Mouse (Mus musculus) neural tube, embryonic 15.5 days (tissue): ENCODE data around the gene Gm20479. TPM values are rescaled to one million over a fixed set of nuclear protein-coding genes. Genes with fewer than 3 reads are reported as not detected.

ENCODE experiments used
- ATAC-seq: fragments of 200-750 bp; cut with Nextera tagmentation; 2 replicates; pipeline ENCODE4 v1.8.0; 2017; ENCODE audit warnings: mild to moderate bottlenecking, moderate TSS enrichment, moderate library complexity; ENCODE audit not compliant: low FRiP score
- H3K27ac ChIP-seq: fragments of 300-500 bp; sonication (generic); replicated peaks from 2 replicates; pipeline ENCODE4 v1.5.1; 2015; ENCODE audit warnings: mild to moderate bottlenecking, inconsistent platforms
- H3K27me3 ChIP-seq: fragments of 300-500 bp; sonication (generic); replicated peaks from 2 replicates; pipeline ENCODE4 v1.6.1; 2015; ENCODE audit warnings: inconsistent platforms
- H3K36me3 ChIP-seq: fragments of 300-500 bp; sonication (generic); 2 replicates; pipeline ENCODE4 v1.6.1; 2015; ENCODE audit warnings: inconsistent platforms
- H3K4me1 ChIP-seq: fragments of 300-500 bp; sonication (generic); 2 replicates; pipeline ENCODE4 v1.6.1; 2015; ENCODE audit warnings: inconsistent platforms
- H3K4me2 ChIP-seq: fragments of 300-500 bp; sonication (generic); 2 replicates; pipeline ENCODE4 v1.6.1; 2015; ENCODE audit warnings: inconsistent platforms, mild to moderate bottlenecking, moderate library complexity
- H3K4me3 ChIP-seq: fragments of 300-500 bp; sonication (generic); replicated peaks from 2 replicates; pipeline ENCODE4 v1.5.1; 2015; ENCODE audit warnings: mild to moderate bottlenecking, inconsistent platforms
- H3K9ac ChIP-seq: fragments of 300-500 bp; sonication (generic); replicated peaks from 2 replicates; pipeline ENCODE4 v1.6.1; 2015; ENCODE audit warnings: mild to moderate bottlenecking, inconsistent platforms
- H3K9me3 ChIP-seq: fragments of 300-500 bp; sonication (generic); replicated peaks from 2 replicates; pipeline ENCODE4 v1.6.1; 2016; ENCODE audit warnings: inconsistent platforms
- WGBS: fragments of 180-500 bp; shearing (Covaris S2); methylation state at CpG from one replicate; pipeline ENCODE4 v1.1.7; 2015; ENCODE audit warnings: mixed read lengths; 5-methylcytosine and 5-hydroxymethylcytosine counted together
- polyA plus RNA-seq: library from polyadenylated mRNA; unstranded; fragments of >200 nt; fragmentation: Nextera tagmentation; extraction: Ambion mirVana; gene quantifications from 2 replicates; pipeline ENCODE4 v1.2.1, GENCODE M21; 2015

Gene Gm20479
- polyA plus RNA-seq, 1 experiment from 2014 or later: not detected

DNA sequence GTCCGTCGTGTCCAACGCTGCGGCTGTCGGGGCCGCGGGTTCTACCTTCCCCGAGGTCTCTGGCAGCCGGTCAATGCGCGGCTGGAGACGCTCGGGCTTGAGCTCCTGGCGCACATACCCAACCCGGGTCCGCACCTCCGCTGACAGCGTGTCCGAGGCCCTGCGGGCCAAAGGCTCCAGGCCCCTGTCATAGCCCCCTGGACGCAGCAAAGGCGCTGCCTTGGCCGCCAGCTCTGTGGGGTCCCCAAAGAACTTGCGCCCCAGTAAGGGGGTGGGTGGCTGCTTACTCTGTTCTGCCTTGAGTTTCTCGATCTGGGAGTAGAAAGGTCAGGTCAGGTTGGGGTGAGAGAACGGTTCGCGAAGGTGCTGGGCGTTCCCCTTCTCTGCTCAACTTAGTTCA lies 7.2 kb upstream of the Gm20479 start:
- H3K36me3 ChIP-seq: peaks cover 22% of the 10 kb centered on the region
- H3K4me1 ChIP-seq: peaks cover 4% of the 10 kb centered on the region
- H3K4me3 ChIP-seq: no peak overlapping the region
- 8% methylated on average over 29 of the region's 29 CpGs for WGBS
- H3K27ac ChIP-seq: no peak overlapping the region
- H3K9me3 ChIP-seq: no peaks in the 10 kb centered on the region
- H3K27me3 ChIP-seq: peaks cover 76% of the 10 kb centered on the region
- no peak for ATAC-seq
- no peak overlapping the region for H3K4me2 ChIP-seq
- H3K9ac ChIP-seq: no peak overlapping the region

DNA sequence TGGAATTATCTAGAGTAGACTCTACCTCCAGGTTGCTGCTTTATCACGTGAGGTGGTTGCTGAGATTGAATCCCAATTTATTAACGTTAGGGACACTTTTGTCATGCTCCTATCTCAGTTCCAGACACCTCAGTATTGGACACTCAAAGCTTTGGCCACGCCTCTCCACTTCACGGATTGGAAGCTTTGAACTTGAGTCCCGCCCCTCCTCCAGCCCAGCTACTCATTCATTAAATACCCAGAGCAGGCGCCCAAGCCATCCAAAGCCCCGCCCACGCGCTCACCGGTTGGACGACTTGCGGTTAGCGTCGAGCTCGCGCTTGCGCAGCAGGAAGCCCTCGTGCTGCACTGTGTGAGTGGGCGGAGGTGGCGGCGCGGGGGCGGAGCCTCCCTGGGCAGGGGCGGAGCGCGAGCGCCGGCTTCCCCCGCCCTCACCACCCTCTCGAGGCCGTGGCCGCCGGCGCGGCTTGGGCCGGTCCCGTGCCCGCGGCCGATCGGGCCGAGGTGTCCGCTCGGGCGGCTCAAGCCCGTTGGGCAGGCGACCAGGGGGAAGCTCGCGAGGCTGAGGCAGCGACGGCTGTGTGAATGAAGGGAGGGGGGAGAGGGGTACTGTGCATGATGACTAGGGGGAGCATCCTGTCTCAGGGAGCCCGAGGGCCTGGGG lies 4.2 kb upstream of the Gm20479 start:
- H3K9ac ChIP-seq: peak overlapping the region; percentile 65
- peaks cover 8% of the 10 kb centered on the region for H3K36me3 ChIP-seq
- WGBS: under 1% methylated on average over 52 of the region's 52 CpGs
- H3K4me1 ChIP-seq: peaks cover 10% of the 10 kb centered on the region
- H3K4me2 ChIP-seq: peak overlapping the region; percentile 79
- peak; percentile 94 for ATAC-seq
- no peak overlapping the region for H3K27ac ChIP-seq
- H3K4me3 ChIP-seq: peak overlapping the region; percentile 54
- H3K9me3 ChIP-seq: no peaks in the 10 kb centered on the region
- H3K27me3 ChIP-seq: peaks cover 74% of the 10 kb centered on the region

DNA sequence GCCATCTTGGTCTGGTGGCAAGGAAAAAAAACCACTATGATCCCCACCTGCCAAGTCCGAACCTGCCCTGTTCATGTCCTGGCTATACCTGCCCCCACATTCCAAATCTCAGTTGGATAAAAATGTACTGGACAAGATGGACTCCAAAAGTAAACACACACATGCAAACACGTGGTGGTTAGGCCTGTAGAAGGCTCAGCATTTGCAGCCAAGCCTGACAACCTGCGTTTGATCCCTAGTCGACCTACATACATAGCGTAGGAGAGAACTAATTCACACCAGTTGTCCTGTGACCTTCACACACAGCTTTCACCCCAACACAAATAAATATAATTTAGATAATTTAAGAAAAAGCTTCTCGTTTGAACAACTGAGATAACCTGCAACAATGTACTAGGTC lies 3.5 kb upstream of the Gm20479 start:
- 57% methylated on average over 6 of the region's 6 CpGs for whole genome bisulfite sequencing
- H3K27ac ChIP-seq: no peak overlapping the region
- peak overlapping the region; percentile 54; the same call in 1 of the 2 replicates for H3K4me3 ChIP-seq
- H3K27me3 ChIP-seq: peaks cover 68% of the 10 kb centered on the region
- peak overlapping the region; percentile 79 for H3K4me2 ChIP-seq
- no peak for ATAC-seq
- no peaks in the 10 kb centered on the region for H3K9me3 ChIP-seq
- peaks cover 2% of the 10 kb centered on the region for H3K36me3 ChIP-seq
- H3K4me1 ChIP-seq: peaks cover 14% of the 10 kb centered on the region
- H3K9ac ChIP-seq: no peak overlapping the region

DNA sequence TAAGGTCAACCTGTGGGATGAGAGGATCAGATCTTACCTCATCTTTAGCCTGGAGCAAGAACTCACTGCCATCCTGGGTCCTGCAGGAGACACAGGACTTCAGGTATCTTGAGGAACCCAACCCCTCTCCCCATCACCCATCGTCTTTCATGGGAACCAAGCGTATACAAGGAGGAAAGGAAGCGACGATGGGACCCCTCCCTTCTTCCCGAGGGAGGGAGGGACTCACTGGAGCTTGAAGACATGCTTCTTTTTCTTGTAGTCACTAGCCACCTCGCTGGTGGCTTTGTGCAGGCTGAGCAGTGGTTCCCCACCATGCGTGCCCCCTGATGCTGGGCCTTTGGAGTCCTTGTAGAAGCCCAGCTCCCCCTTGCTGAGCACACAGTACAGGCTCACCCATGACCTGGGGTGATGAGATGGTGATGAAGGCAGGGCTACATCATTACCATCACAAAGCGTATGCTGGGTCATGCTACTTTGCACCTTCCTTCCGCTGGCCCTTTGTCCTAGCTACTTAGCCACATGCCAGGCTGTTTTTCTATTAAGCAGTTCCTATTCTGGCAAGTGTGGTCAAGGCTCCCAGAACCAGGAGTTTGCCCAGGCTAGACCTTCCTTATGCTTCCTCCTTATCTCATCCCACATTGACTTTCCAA lies 2.6 kb upstream of the Gm20479 start:
- no peak for ATAC-seq
- Histone ChIP-seq H3K4me3 (no peak overlapping the region), H3K4me1 (peaks cover 20% of the 10 kb centered on the region), H3K9ac (no peak overlapping the region), H3K27ac (no peak overlapping the region), H3K4me2 (no peak overlapping the region), H3K9me3 (no peaks in the 10 kb centered on the region), H3K27me3 (peaks cover 58% of the 10 kb centered on the region), H3K36me3 (no peaks in the 10 kb centered on the region; the same call in 1 of the 2 replicates)
- 91% methylated on average over 9 of the region's 9 CpGs for whole genome bisulfite sequencing

DNA sequence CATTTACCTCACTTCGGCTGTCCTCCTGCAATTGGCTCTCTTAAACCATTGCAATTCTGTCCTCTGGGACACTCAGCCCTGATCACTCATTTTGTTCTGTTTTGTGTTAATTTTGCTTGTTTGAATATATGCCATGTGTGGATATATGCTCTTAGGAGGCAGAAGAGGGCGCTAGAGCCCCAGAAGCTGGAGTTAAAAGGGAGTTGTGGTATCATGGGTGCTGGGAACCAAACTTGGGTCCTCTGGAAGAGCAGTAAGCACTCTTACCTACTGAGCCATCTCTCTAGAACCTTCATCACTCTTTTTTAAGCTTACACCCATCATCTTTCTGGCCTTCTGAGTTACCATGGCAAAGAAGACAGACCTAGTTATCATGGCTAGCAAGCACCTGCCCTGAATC lies 1.9 kb upstream of the Gm20479 start:
- WGBS: 74% methylated on average over 2 of the region's 2 CpGs
- H3K27me3 ChIP-seq: peaks cover 52% of the 10 kb centered on the region
- H3K4me3 ChIP-seq: no peak overlapping the region
- H3K4me2 ChIP-seq: no peak overlapping the region
- no peak for ATAC-seq
- peaks cover 27% of the 10 kb centered on the region for H3K4me1 ChIP-seq
- H3K36me3 ChIP-seq: no peaks in the 10 kb centered on the region; the same call in 1 of the 2 replicates
- no peak overlapping the region for H3K27ac ChIP-seq
- H3K9me3 ChIP-seq: no peaks in the 10 kb centered on the region
- H3K9ac ChIP-seq: no peak overlapping the region

DNA sequence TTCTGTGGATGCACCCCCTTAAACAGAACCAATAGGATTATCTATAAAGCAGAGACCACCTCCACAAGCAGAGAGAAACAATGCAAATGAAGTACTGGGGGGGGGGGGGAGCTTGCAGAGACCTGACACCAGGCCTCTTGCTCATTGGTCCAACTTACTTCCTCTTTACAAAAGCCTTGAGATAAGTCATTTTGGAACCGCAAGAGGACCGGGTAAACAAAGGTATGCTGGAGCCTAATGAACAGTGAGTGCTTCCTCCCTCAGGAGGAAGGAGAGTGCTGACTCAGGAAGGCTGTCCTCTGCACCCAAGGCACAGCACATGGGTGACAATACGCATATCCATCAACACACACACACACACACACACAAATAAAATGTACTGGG lies 368 bp upstream of the Gm20479 start:
- Histone ChIP-seq H3K4me3 (no peak overlapping the region), H3K36me3 (no peaks in the 10 kb centered on the region; the same call in none of the 2 replicates), H3K27me3 (peaks cover 38% of the 10 kb centered on the region), H3K27ac (no peak overlapping the region), H3K4me1 (peaks cover 32% of the 10 kb centered on the region), H3K9ac (no peak overlapping the region), H3K4me2 (no peak overlapping the region), H3K9me3 (no peaks in the 10 kb centered on the region)
- no peak for ATAC-seq
- WGBS: 25% methylated on average over 3 of the region's 3 CpGs

DNA sequence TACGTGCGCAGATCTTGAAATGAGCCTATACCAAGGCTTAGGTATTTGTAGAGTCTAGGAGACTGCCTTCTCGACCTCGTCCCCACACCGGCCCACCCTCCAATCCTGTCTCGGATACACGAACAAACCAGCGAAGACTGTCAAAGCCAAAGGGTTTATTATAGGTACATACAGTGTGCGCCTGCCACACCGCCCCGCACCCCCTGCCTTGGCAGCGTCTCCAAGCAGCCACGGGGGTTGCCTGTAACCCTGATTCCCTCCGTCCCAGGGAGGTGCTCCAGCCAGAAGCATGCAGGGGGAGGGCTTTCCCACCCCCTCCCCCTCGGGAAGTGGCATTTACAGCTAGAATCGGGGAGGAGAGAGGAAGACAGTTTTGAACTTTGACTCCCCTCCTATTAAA lies 971 bp downstream of the Gm20479 start:
- Histone ChIP-seq H3K4me3 (peak overlapping the region; percentile 75), H3K27me3 (peaks cover 35% of the 10 kb centered on the region), H3K9ac (0 out of 2 replicates have a peak overlapping the region, but pooled peaks have one; percentile 21), H3K4me2 (peak overlapping the region; percentile 80), H3K4me1 (peaks cover 32% of the 10 kb centered on the region), H3K36me3 (no peaks in the 10 kb centered on the region; the same call in none of the 2 replicates), H3K27ac (no peak overlapping the region; the same call in 1 of the 2 replicates), H3K9me3 (no peaks in the 10 kb centered on the region)
- peak; percentile 38 for ATAC-seq
- WGBS: under 1% methylated on average over 16 of the region's 16 CpGs

DNA sequence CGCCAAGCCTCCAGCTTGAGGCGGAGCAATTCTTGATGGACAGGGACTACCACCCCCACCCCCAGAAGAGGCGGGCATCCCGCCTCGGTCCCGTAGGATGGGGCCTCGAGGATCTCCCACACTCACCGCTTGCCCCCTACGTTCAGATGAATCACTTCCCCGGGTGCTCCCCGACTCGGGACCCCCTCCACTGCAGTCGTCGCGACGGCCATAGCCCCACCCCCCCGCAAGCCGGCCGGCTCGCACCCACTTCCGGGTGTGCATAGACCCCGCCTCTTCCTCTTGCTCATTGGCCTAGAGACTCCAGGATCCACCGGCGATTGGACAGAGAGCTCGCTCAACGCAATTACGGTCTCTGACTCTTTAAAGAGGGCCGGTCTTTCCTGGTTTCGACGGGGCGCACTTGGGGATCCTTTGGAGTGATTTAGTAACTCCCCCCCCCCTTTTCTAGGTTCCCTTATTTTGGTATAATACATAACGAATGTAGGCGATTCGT lies 1.4 kb downstream of the Gm20479 start, which contains the start of gene Shkbp1:
Gene Shkbp1 (minus strand): TSS at position 275 of the 496 bp plus-strand sequence.
- H3K27me3 ChIP-seq: peaks cover 35% of the 10 kb centered on the region
- under 1% methylated on average over 34 of the region's 34 CpGs for WGBS
- H3K4me2 ChIP-seq: peak within 1 kb of the TSS; percentile 80
- peaks cover 28% of the 10 kb centered on the region for H3K4me1 ChIP-seq
- H3K4me3 ChIP-seq: peak within 1 kb of the TSS; percentile 75
- peak within 1 kb of the TSS; percentile 64 for H3K27ac ChIP-seq
- peak within 1 kb of the TSS; percentile 66 for H3K9ac ChIP-seq
- H3K9me3 ChIP-seq: no peaks in the 10 kb centered on the region
- peak; percentile 92 for ATAC-seq
- H3K36me3 ChIP-seq: peaks cover under 1% of the 10 kb centered on the region

DNA sequence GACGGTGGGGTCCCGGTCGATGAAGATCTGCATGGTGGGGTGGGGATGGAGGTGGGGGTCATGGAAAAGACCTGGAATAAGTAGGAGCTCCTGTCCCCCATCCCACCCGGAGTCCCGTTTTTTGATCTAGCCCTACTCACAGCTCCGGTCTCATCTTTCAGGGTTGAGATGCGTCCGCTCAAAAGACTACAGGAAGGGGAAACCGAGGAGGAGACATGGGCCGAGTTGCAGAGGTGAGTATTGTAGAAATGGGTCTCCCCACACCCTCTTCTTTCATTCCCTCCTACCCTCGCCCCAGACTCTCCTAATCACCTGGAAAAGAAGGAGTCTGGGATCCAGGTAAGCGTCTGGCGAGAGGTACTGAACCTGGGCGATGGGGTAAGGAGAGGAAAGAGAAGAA lies 2.0 kb downstream of the Gm20479 start:
- 6% methylated on average over 14 of the region's 14 CpGs for WGBS

DNA sequence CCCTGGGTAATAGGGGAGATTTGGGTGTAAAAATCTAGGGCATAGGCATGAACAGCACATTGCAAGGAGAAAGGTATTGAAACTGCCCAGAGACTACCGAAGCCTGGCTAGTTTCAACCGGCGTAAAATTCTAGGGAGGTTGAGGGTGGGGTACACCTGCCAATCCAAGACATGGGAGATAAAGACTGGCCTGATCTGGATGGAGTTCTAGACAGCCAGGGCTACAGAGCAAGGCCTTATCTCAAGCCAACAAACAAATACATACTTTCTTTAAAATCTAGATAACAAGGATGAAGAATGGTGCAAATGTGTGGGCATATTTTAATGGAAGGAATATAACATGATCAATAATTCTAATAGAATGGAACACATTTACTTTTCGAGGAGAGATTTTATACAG lies 2.4 kb downstream of the Gm20479 start:
- Histone ChIP-seq H3K4me2 (peak overlapping the region; percentile 80), H3K4me1 (peaks cover 28% of the 10 kb centered on the region), H3K4me3 (peak overlapping the region; percentile 75), H3K27ac (no peak overlapping the region), H3K27me3 (peaks cover 32% of the 10 kb centered on the region), H3K36me3 (peaks cover 7% of the 10 kb centered on the region), H3K9me3 (no peaks in the 10 kb centered on the region), H3K9ac (peak overlapping the region; percentile 66)
- whole genome bisulfite sequencing: 52% methylated on average over 4 of the region's 4 CpGs
- no peak for ATAC-seq

More for the DNA sequence above, 2.0 kb downstream of the Gm20479 start:
- H3K9ac ChIP-seq: peak overlapping the region; percentile 66
- peaks cover 28% of the 10 kb centered on the region for H3K4me1 ChIP-seq
- H3K27ac ChIP-seq: peak overlapping the region; percentile 64
- peaks cover 35% of the 10 kb centered on the region for H3K27me3 ChIP-seq
- H3K4me3 ChIP-seq: peak overlapping the region; percentile 75
- peak overlapping the region; percentile 80 for H3K4me2 ChIP-seq
- H3K36me3 ChIP-seq: peaks cover 6% of the 10 kb centered on the region
- H3K9me3 ChIP-seq: no peaks in the 10 kb centered on the region
- peak; percentile 9; the same call in 1 of the 2 replicates for ATAC-seq

DNA sequence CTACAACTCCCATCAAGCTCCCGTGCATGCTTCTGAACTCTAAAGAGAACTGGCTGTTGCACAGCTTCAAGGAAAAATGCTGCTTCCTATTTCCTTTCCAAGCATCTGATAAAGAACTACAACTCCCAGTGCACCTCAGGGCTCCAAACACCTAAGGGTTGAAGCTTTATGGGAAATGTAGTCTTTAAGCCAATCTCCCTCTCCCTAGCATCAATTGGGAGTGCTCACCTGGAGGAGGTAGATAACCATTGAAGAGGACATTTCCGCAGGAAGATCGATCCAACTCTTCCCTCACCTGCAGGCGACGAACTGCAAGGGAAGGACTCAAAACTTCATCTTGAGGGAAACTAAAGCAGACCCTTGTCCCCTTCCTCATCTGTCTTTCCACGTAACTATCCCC lies 3.1 kb downstream of the Gm20479 start:
- H3K36me3 ChIP-seq: peaks cover 10% of the 10 kb centered on the region
- peak overlapping the region; percentile 75 for H3K4me3 ChIP-seq
- ATAC-seq: peak; percentile 14; the same call in 1 of the 2 replicates
- H3K4me2 ChIP-seq: peak overlapping the region; percentile 80
- 26% methylated on average over 6 of the region's 6 CpGs for WGBS
- H3K4me1 ChIP-seq: peaks cover 28% of the 10 kb centered on the region
- H3K27ac ChIP-seq: no peak overlapping the region
- H3K9me3 ChIP-seq: no peaks in the 10 kb centered on the region
- no peak overlapping the region for H3K9ac ChIP-seq
- H3K27me3 ChIP-seq: peaks cover 26% of the 10 kb centered on the region

DNA sequence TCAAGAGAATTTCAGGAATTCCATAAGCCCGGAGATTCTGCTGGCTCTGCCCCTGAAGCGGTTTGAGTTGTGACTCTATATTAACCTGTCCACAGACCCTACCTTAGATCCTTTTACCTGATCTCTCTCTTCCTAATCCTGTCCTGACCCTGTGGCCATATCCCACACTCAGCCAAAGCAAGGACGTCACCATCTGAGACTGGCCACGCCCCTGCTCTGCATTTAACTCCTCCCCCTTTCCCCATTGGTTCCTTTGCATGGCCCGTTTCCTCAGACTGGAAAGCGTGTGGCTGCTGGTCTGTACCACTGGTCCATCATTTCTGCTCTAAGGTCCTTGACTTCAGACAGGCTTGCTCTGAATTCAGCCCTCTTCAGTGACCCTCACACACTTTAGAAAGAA lies 11.8 kb downstream of the Gm20479 start:
- ATAC-seq: no peak
- H3K27ac ChIP-seq: no peak overlapping the region
- WGBS: 26% methylated on average over 6 of the region's 6 CpGs
- no peak overlapping the region for H3K4me2 ChIP-seq
- H3K27me3 ChIP-seq: no peaks in the 10 kb centered on the region
- peaks cover 57% of the 10 kb centered on the region for H3K36me3 ChIP-seq
- no peaks in the 10 kb centered on the region for H3K4me1 ChIP-seq
- H3K4me3 ChIP-seq: no peak overlapping the region
- H3K9ac ChIP-seq: no peak overlapping the region
- no peaks in the 10 kb centered on the region for H3K9me3 ChIP-seq
